Mouse (Mus musculus) midbrain, embryonic 11.5 days (tissue): ENCODE data around the gene Elmo3. TPM values are rescaled to one million over a fixed set of nuclear protein-coding genes. Genes with fewer than 3 reads are reported as not detected.

Experiments
- ATAC-seq: fragments of 200-750 bp; cut with Nextera tagmentation; 2 replicates; pipeline ENCODE4 v1.8.0; 2017; ENCODE audit warnings: moderate TSS enrichment, moderate library complexity; ENCODE audit not compliant: low FRiP score
- DNase-seq: peaks from one replicate; pipeline ENCODE4 v3.0.0; 2015; ENCODE audit warnings: low spot score; ENCODE audit errors: missing footprints
- H3K27ac ChIP-seq: fragments of 300-500 bp; sonication (generic); 2 replicates; pipeline ENCODE4 v1.5.1; 2014; ENCODE audit warnings: low read depth, low read length
- H3K27me3 ChIP-seq: fragments of 300-500 bp; sonication (generic); 2 replicates; pipeline ENCODE4 v1.6.1; 2014; ENCODE audit warnings: mild to moderate bottlenecking, low read length, moderate library complexity, mixed read lengths; ENCODE audit not compliant: control insufficient read depth, insufficient read depth
- H3K36me3 ChIP-seq: fragments of 300-500 bp; sonication (generic); 2 replicates; pipeline ENCODE4 v1.6.1; 2014; ENCODE audit warnings: mild to moderate bottlenecking, low read length, moderate library complexity, mixed read lengths; ENCODE audit not compliant: control insufficient read depth, insufficient read depth
- H3K4me1 ChIP-seq: fragments of 300-500 bp; sonication (generic); 2 replicates; pipeline ENCODE4 v1.6.1; 2014; ENCODE audit warnings: low read length; ENCODE audit not compliant: control insufficient read depth, insufficient read depth
- H3K4me2 ChIP-seq: fragments of 300-500 bp; sonication (generic); 2 replicates; pipeline ENCODE4 v1.6.1; 2014; ENCODE audit warnings: mild to moderate bottlenecking, moderate library complexity
- H3K4me3 ChIP-seq: fragments of 300-500 bp; sonication (generic); 2 replicates; pipeline ENCODE4 v1.5.1; 2014; ENCODE audit warnings: low read depth, low read length
- H3K9ac ChIP-seq: fragments of 300-500 bp; sonication (generic); 2 replicates; pipeline ENCODE4 v1.6.1; 2014; ENCODE audit warnings: low read length
- H3K9me3 ChIP-seq: fragments of 300-500 bp; sonication (generic); 2 replicates; pipeline ENCODE4 v1.6.1; 2016; ENCODE audit warnings: low read length; ENCODE audit not compliant: control insufficient read depth
- WGBS: fragments of 180-500 bp; shearing (Covaris S2); extraction: QIAGEN DNeasy Blood & Tissue Kit; methylation state at CpG from one replicate; pipeline ENCODE4 v1.1.7; 2014; 5-methylcytosine and 5-hydroxymethylcytosine counted together
- polyA plus RNA-seq: library from polyadenylated mRNA; unstranded; fragments of >200 nt; fragmentation: Nextera tagmentation; extraction: Ambion mirVana; gene quantifications from 2 replicates; pipeline ENCODE4 v1.2.1, GENCODE M21; 2014

The Elmo3 gene
- polyA plus RNA-seq, 1 experiment from 2014 or later: 1.8 TPM

DNA sequence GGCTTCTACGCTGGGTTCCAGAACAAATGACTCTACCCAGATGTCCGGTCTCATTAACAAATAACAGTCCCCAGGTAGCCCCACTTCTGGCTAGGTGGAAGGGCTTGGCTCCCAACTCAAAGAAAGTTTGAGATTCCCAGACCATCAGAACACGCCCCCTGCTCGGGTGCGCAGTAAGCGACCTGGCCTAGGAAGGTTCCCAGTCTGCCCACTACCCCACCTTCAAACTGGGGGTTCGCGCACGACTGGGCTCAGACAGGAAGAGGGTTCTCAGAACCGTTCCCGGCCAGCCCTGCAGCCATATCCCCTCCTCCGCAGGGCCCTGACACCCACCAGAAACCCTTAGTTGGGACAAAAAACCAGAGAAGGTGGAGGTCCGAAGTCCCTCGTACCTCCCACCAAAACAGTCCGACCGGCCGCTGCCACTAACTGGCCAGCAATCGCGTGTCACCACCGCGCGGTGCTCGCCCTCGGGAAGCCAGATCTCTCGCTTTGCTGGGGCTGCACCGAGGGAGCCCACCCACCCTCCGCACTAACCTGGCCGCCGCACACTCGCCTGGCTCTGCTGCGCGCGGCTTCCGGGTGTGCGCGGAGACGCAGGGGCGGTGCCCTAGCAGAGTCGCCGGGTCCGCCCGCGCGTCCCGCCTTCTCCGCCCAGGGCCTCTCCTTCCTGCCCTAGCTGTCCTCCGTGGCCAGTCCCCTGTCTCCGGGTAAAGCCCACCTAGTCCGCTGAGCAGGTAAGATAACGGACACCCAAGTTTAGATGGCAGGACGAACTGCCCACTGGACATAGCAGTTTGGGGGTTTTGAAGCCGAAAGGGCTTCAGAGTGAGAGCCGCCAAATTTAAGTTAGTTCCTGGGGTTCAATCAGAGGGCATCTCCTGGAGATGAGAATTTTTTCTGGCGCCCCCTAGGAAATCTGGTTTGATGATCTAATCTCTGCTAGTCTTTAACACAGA, 41.1 kb upstream of the Elmo3 start, which contains the start of the genes Tradd and Fbxl8:
Gene Tradd (minus strand): TSS at position 586 of the 959 bp plus-strand sequence.
Gene Fbxl8 (plus strand): TSS at position 625 of the 959 bp plus-strand sequence.
- peaks cover 86% of the 10 kb centered on the region for H3K27me3 ChIP-seq
- 2% methylated on average over 54 of the region's 54 CpGs for WGBS
- peaks cover 17% of the 10 kb centered on the region for H3K4me1 ChIP-seq
- no peaks in the 10 kb centered on the region; the same call in 1 of the 2 replicates for H3K9me3 ChIP-seq
- peak within 1 kb of the TSS; percentile 56 for H3K9ac ChIP-seq
- peak; percentile 51 for ATAC-seq
- DNase-seq: peak; percentile 94
- H3K27ac ChIP-seq: no peak within 1 kb of the TSS
- H3K4me2 ChIP-seq: peak within 1 kb of the TSS; percentile 74
- H3K4me3 ChIP-seq: peak within 1 kb of the TSS; percentile 60
- H3K36me3 ChIP-seq: no peaks in the 10 kb centered on the region

DNA sequence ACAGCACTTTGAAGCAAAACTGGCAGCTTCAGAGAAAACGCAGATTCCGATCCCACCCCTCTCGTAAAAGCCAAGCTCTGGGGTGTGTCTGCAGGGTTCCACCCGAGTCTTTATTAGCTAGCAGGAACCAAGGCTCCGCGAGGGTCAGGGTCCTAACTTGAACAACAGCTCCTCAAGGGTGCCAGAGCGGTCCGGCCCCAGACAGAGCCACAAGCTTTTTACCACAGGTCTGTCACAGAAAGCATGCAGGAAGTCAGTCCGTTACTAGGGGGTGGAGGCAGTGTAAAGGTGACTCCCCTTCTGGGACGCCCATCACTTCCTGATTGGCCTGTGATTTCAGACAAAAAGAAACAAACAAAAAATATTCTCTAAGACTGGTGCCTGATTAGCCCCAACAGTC, 40.3 kb upstream of the Elmo3 start:
- Histone ChIP-seq H3K9me3 (no peaks in the 10 kb centered on the region; the same call in 1 of the 2 replicates), H3K9ac (no peak overlapping the region; the same call in 1 of the 2 replicates), H3K4me2 (peak overlapping the region; percentile 74), H3K4me3 (peak overlapping the region; percentile 60; the same call in 1 of the 2 replicates), H3K4me1 (peaks cover 17% of the 10 kb centered on the region), H3K27me3 (peaks cover 86% of the 10 kb centered on the region), H3K36me3 (no peaks in the 10 kb centered on the region), H3K27ac (no peak overlapping the region)
- no peak for ATAC-seq
- DNase-seq: peak; percentile 90
- WGBS: 12% methylated on average over 10 of the region's 10 CpGs

DNA sequence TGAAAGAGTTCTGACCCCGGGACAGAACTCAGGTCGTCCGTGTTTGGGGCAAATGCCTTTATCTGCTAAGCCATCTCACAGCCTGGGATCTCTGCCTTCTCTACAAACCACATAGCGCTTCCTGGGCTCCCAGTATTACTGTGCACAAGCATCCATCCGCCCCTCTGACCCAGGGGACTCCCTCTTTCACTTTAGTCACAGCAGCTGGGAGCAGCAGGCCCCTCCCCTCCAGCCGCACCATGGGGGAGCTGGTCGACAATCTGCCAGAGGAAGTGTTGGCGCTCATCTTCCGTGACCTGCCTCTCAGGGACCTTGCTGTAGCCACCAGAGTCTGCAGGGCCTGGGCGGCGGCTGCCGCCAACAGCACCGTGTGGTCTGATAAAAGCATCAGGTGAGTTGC, 38.6 kb upstream of the Elmo3 start:
- Histone ChIP-seq H3K4me3 (no peak overlapping the region), H3K9ac (no peak overlapping the region), H3K9me3 (no peaks in the 10 kb centered on the region; the same call in 1 of the 2 replicates), H3K27me3 (peaks cover 89% of the 10 kb centered on the region), H3K4me2 (no peak overlapping the region), H3K4me1 (peaks cover 19% of the 10 kb centered on the region), H3K36me3 (no peaks in the 10 kb centered on the region), H3K27ac (no peak overlapping the region)
- DNase-seq: peak; percentile 84
- ATAC-seq: no peak
- WGBS: 6% methylated on average over 13 of the region's 13 CpGs

DNA sequence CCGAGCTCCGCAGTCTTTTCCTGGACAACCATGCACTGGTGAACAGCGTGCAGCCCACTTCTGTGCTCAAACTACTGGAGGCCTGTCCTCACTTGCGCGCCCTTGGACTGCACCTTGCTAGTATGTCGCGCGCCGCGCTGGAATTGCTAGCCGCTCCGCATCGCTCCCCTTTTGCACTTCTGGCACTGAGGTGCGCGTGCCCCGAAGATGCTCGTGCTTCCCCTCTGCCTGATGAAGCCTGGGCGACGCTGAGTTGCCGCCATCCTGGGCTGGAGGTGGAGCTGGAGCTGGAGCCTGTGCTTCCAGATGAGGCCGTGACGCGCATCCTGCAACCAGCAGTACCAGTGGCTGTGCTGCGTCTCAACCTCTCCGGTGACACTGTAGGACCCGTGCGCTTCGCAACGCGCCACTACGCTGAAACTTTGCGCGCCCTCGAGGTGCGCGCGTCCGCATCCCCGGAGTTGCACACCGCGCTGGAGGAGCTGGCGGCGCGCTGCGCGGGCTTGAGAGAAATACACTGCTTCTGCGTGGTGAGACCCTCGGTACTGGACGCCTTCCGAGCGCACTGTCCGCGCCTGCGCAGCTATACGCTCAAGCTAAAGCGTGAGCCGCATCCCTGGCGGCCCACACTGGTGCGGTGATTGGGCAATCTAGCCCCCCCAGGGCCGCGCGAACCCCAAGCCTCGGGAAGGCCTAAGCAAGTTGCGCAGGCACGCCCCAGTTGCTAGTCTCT, 36.9 kb upstream of the Elmo3 start:
- Histone ChIP-seq H3K36me3 (no peaks in the 10 kb centered on the region), H3K9ac (peak overlapping the region; percentile 33; the same call in 1 of the 2 replicates), H3K4me2 (peak overlapping the region; percentile 68), H3K4me3 (peak overlapping the region; percentile 37), H3K9me3 (no peaks in the 10 kb centered on the region; the same call in 1 of the 2 replicates), H3K27ac (no peak overlapping the region), H3K4me1 (peaks cover 19% of the 10 kb centered on the region), H3K27me3 (peaks cover 98% of the 10 kb centered on the region)
- peak; percentile 97 for DNase-seq
- under 1% methylated on average over 65 of the region's 65 CpGs for WGBS
- ATAC-seq: peak; percentile 68

DNA sequence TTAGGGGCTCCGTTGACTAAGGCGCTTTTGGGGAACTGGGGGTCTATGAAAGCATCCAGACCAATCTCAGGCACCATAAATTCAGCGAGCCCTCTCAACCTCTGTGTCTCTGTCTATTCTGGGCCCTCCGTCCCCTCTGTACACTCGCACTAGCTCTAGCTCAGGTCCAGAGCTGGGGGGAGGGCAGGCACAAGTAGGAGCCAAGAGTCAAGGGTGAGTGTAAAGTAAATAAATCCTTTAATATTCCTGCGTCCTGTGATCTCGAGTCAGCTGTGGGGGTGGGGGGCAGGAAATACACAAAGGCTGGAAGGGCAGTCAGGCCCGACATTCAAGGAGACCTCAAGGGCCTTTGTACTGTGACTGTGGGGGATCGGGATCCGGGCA, 36.3 kb upstream of the Elmo3 start:
- peak overlapping the region; percentile 68 for H3K4me2 ChIP-seq
- DNase-seq (peak; percentile 92), ATAC-seq (peak; percentile 20)
- H3K9ac ChIP-seq: peak overlapping the region; percentile 33; the same call in 1 of the 2 replicates
- no peaks in the 10 kb centered on the region; the same call in 1 of the 2 replicates for H3K9me3 ChIP-seq
- H3K36me3 ChIP-seq: no peaks in the 10 kb centered on the region
- 1% methylated on average over 10 of the region's 10 CpGs for WGBS
- peaks cover 19% of the 10 kb centered on the region for H3K4me1 ChIP-seq
- H3K27ac ChIP-seq: no peak overlapping the region
- H3K4me3 ChIP-seq: peak overlapping the region; percentile 37
- peaks cover 99% of the 10 kb centered on the region for H3K27me3 ChIP-seq

DNA sequence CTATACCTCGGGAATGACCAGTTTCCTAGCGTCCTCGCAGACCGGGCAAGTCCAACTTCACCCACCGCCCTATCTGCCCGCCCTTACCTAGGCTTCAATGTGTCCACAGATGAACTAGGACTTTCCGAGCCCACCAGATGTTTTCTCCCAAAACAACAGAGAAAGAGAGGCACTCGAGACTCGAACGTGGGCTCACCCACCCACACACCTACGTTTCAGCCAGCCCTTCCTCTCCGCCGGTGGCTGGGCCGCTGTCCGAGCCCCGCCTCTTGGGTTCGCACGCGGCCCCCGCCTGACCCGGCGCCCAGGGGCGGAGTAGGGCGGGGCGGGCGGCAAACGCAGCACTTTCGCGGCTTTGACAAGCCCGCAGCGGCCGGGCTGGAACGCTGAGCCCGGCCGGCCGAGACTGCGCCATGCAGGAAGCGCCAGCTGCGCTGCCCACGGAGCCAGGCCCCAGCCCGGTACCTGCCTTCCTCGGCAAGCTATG, 35.9 kb upstream of the Elmo3 start, which contains the start of gene Hsf4:
Gene Hsf4 (plus strand): TSS at position 341 of the 487 bp plus-strand sequence.
- Histone ChIP-seq H3K27me3 (peaks cover 99% of the 10 kb centered on the region), H3K9me3 (no peaks in the 10 kb centered on the region; the same call in 1 of the 2 replicates), H3K9ac (peak within 1 kb of the TSS; percentile 45), H3K4me1 (peaks cover 19% of the 10 kb centered on the region), H3K36me3 (no peaks in the 10 kb centered on the region), H3K4me2 (peak within 1 kb of the TSS; percentile 68), H3K27ac (no peak within 1 kb of the TSS), H3K4me3 (peak within 1 kb of the TSS; percentile 37)
- ATAC-seq (no peak), DNase-seq (peak; percentile 93)
- 0% methylated on average over 41 of the region's 42 CpGs for WGBS

DNA sequence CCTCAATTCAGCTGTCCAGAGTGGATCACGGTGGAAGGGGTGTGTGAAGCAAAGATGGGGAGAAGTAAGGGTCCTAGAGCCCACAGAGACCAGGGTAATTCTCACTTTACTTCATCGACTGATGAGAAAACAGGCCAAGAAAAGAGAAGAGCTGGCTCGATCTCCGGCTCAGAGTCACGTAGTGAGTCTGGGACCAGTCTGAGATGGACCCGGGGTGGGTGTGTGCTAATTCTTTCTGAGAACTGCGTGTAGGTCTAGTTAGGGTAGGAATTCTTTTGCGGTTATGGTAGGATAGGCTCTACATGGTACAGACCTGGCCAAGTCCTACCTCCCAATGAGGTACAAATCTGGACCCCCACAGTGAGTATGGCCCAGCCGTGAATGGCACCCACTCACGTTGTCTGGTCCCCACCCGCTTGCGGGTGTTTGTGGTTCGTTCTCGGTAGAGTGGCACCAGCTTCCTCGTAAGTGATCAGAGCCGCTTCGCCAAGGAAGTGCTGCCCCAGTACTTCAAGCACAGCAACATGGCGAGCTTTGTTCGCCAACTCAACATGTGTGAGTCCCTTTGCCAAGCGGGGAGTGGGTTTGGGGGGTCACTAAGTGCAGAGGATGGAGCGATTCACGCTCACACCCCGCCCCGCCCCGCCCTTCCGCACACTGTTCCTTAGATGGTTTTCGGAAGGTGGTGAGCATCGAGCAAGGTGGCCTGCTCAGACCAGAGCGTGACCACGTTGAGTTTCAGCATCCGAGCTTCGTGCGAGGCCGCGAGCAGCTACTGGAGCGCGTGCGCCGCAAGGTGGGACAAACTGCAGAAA, 35.1 kb upstream of the Elmo3 start:
- Histone ChIP-seq H3K4me2 (peak overlapping the region; percentile 68), H3K27ac (no peak overlapping the region), H3K4me1 (peaks cover 17% of the 10 kb centered on the region), H3K9me3 (no peaks in the 10 kb centered on the region; the same call in 1 of the 2 replicates), H3K4me3 (peak overlapping the region; percentile 37), H3K27me3 (peaks cover 99% of the 10 kb centered on the region), H3K36me3 (no peaks in the 10 kb centered on the region), H3K9ac (no peak overlapping the region)
- WGBS: 3% methylated on average over 39 of the region's 39 CpGs
- DNase-seq (peak; percentile 93), ATAC-seq (no peak)

DNA sequence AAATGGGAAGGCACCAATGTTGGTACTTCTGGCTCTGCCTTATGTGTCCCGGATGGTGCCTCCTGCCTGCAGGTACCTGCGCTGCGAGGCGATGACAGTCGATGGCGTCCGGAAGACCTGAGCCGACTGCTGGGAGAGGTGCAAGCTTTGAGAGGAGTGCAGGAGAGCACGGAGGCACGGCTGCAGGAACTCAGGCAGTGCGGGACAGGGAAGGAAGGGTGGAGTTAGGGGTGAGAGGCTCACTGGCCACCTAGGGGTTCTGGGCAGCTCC, 34.5 kb upstream of the Elmo3 start:
- H3K9me3 ChIP-seq: no peaks in the 10 kb centered on the region; the same call in 1 of the 2 replicates
- no peaks in the 10 kb centered on the region for H3K36me3 ChIP-seq
- DNase-seq (no peak), ATAC-seq (no peak)
- H3K9ac ChIP-seq: no peak overlapping the region
- H3K27me3 ChIP-seq: peaks cover 99% of the 10 kb centered on the region
- H3K27ac ChIP-seq: no peak overlapping the region
- 2% methylated on average over 11 of the region's 11 CpGs for WGBS
- peaks cover 21% of the 10 kb centered on the region for H3K4me1 ChIP-seq
- no peak overlapping the region for H3K4me3 ChIP-seq
- no peak overlapping the region for H3K4me2 ChIP-seq
